Mouse (Mus musculus): ENCODE data around the gene Slc16a12. TPM values are rescaled to one million over a fixed set of nuclear protein-coding genes. Genes with fewer than 3 reads are reported as not detected.

The Slc16a12 gene
- polyA plus RNA-seq, 2 experiments = 4.8 to 9.7 TPM

DNA sequence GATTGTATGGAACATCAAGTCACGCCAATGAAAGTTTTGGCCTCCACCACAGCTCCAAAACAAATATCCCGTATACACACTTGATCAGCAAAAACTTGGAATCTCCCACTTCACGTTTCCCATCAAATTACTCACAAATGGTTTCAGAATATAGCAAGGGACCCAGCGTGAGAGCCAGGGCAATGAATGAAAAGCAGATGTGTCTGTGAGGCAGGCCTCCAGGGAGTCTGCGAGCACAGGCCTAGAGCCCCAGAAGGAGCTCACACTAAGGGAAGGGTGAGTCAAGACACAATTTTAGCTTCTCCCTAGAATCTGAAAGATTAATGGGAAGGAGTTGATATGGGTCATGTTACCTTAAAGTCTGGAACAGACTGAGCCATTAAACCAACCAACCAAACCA is 15.7 kb downstream of the Slc16a12 start:
- ATAC-seq (ENCODE audit: insufficient read depth) (no peak), DNase-seq (ENCODE audit: low read depth in 3 of 3, low spot score in 3 of 3) (no peak)
- H3K9me3 ChIP-seq (ENCODE audit: control insufficient read depth, low read length) = no peaks in the 10 kb centered on the region
- no peaks in the 10 kb centered on the region for H3K27me3 ChIP-seq (ENCODE audit: control insufficient read depth, insufficient read depth, low read length)
- H3K4me1 ChIP-seq (replicated peaks; ENCODE audit: control insufficient read depth in 2 of 2, insufficient read depth in 2 of 2, low read length in 1 of 2) = 0 out of 4 replicates have a peak, but pooled peaks cover 0 to 3% of the 10 kb centered on the region in 2 experiments
- TF ChIP-seq EP300 (IDR thresholded peaks at IDR 0.05; ENCODE audit: low read depth) (no peak), CTCF (IDR thresholded peaks at IDR 0.05; ENCODE audit: low read depth) (no peak)
- 59% methylated on average over 5 of the region's 5 CpGs for WGBS (ENCODE audit: insufficient replicate concordance)
- H3K27ac ChIP-seq = no peak overlapping the region
- no peak overlapping the region for H3K4me3 ChIP-seq (ENCODE audit: insufficient read depth in 1 of 2, low read depth in 2 of 2, low read length in 2 of 2)
- no peaks in the 10 kb centered on the region for H3K36me3 ChIP-seq (replicated peaks; ENCODE audit: control insufficient read depth, insufficient read depth, low read depth)
- no peak overlapping the region for H3K9ac ChIP-seq (replicated peaks)
- H3K4me2 ChIP-seq (ENCODE audit: low read depth) = no peak overlapping the region

DNA sequence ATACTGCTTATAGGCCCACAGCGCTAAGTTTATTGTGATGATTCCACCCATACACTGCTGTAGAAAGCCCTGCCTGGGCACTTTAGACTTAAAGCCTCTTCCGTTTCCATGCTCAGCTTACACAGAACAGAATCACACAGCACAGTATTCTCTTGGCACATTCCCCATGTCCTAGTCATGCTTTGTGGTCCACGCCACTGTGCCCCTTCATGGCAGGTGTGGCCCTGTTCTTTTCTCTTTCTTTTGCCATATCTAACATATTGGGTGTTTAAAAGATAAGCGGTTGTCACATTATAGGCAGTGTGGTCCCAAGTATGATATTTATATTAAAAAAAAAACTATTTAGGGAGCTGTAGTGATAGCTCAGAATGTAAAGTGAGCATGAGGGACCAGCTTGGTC is 16.5 kb downstream of the Slc16a12 start:
- WGBS (ENCODE audit: insufficient replicate concordance) = 65% methylated on average over 4 of the region's 4 CpGs
- DNase-seq (ENCODE audit: low read depth in 3 of 3, low spot score in 3 of 3) (no peak), ATAC-seq (ENCODE audit: insufficient read depth) (no peak)
- peaks cover 0 to 2% of the 10 kb centered on the region in 2 experiments; a peak in 1 of 4 replicates for H3K4me1 ChIP-seq (replicated peaks; ENCODE audit: control insufficient read depth in 2 of 2, insufficient read depth in 2 of 2, low read length in 1 of 2)
- H3K27ac ChIP-seq = no peak overlapping the region
- H3K4me3 ChIP-seq (ENCODE audit: insufficient read depth in 1 of 2, low read depth in 2 of 2, low read length in 2 of 2) = no peak overlapping the region
- H3K9me3 ChIP-seq (ENCODE audit: control insufficient read depth, low read length) = no peaks in the 10 kb centered on the region
- no peaks in the 10 kb centered on the region for H3K36me3 ChIP-seq (replicated peaks; ENCODE audit: control insufficient read depth, insufficient read depth, low read depth)
- TF ChIP-seq EP300 (IDR thresholded peaks at IDR 0.05; ENCODE audit: low read depth) = no peak
- no peak for TF ChIP-seq CTCF (IDR thresholded peaks at IDR 0.05; ENCODE audit: low read depth)
- no peak overlapping the region for H3K4me2 ChIP-seq (ENCODE audit: low read depth)
- H3K27me3 ChIP-seq (ENCODE audit: control insufficient read depth, insufficient read depth, low read length) = no peaks in the 10 kb centered on the region
- H3K9ac ChIP-seq (replicated peaks) = no peak overlapping the region

DNA sequence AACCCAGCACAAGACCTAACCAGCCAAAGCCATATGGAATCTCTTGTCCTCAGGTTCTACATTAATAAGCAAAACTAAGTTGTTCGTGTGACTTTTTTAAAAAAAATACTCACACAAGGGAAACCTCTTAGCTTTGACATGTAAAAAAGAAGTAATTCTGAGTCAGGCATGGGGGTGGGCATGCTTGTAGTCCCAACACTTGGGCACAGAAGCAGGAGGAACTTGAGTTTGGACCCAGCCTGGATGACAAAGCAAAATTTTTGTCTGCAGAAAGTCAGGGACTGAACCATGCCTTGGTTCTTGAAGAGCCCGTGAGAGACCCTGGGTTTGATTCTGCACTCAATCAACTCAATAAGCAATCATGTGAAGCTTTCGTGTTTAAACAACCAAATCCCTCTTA is 17.6 kb downstream of the Slc16a12 start:
- H3K27me3 ChIP-seq (ENCODE audit: control insufficient read depth, insufficient read depth, low read length) = no peaks in the 10 kb centered on the region
- H3K9ac ChIP-seq (replicated peaks) = no peak overlapping the region
- peaks cover 0 to 2% of the 10 kb centered on the region in 2 experiments; a peak in 1 of 4 replicates for H3K4me1 ChIP-seq (replicated peaks; ENCODE audit: control insufficient read depth in 2 of 2, insufficient read depth in 2 of 2, low read length in 1 of 2)
- H3K4me2 ChIP-seq (ENCODE audit: low read depth) = no peak overlapping the region
- no peak for ATAC-seq (ENCODE audit: insufficient read depth)
- WGBS (ENCODE audit: insufficient replicate concordance) = 29% methylated on average over 3 of the region's 3 CpGs
- H3K36me3 ChIP-seq (replicated peaks; ENCODE audit: control insufficient read depth, insufficient read depth, low read depth) = no peaks in the 10 kb centered on the region
- TF ChIP-seq EP300 (IDR thresholded peaks at IDR 0.05; ENCODE audit: low read depth) (no peak), CTCF (IDR thresholded peaks at IDR 0.05; ENCODE audit: low read depth) (no peak)
- H3K4me3 ChIP-seq (ENCODE audit: insufficient read depth in 1 of 2, low read depth in 2 of 2, low read length in 2 of 2) = no peak overlapping the region
- DNase-seq (ENCODE audit: low read depth in 3 of 3, low spot score in 3 of 3) = no peak
- H3K9me3 ChIP-seq (ENCODE audit: control insufficient read depth, low read length) = no peaks in the 10 kb centered on the region
- H3K27ac ChIP-seq = no peak overlapping the region

DNA sequence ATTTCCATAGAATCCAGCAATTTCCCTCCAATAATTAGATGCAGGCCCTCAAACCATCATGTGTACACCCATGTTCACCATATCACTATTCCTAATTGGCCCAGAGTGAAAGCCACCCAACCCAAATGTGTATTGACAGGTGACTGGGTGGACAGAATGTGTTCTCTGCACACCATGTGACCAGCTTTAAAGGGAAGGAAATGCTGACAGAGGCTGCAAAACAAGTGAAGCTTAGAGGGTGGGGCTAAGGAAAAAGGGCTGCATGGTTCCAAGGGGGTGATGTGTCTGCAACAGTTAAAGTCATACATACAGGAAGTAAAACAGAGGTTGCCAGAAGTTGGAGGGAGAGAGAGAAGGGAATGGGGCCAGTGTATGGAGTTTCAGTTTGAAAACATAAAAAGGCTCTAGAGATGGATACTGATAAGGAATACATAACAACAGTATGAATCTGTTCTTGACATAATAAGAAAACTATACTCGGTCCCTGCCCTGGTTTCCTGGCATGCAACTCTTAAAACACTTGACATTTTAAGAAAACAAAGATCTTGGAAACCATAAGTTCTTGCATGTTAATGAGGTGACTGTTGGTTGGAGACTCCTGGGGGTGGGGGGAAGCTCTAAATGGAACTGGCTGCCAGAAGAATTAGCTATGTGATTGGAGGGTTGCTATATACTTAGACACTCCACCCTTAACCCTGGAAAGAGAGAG is 20.7 kb downstream of the Slc16a12 start:
- TF ChIP-seq EP300 (IDR thresholded peaks at IDR 0.05; ENCODE audit: low read depth) (no peak), CTCF (IDR thresholded peaks at IDR 0.05; ENCODE audit: low read depth) (no peak)
- no peak for ATAC-seq (ENCODE audit: insufficient read depth)
- WGBS (ENCODE audit: insufficient replicate concordance) = 42% methylated on average over 1 of the region's 1 CpGs

DNA sequence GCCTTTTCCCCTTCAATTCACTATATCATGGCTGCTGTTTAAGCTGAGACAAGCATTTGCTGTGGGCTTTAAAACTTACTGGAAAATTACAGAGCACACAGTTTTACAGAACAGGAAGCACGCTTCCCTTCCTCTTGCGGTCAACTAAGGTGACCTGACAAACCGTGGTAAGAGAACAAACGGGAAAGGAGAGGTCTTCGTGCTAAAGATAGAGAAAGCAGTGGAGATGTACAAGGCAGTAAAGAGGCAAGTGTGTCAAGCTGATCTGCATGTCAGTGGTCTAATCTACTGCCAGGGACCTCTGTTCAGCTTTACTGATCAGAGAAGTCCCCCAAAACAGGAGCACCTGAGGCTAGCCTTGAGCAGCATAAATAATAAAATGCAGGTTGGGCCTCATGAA is 21.7 kb downstream of the Slc16a12 start:
- no peak overlapping the region for H3K4me3 ChIP-seq (ENCODE audit: insufficient read depth in 1 of 2, low read depth in 2 of 2, low read length in 2 of 2)
- ATAC-seq (ENCODE audit: insufficient read depth) = no peak
- no peak overlapping the region for H3K4me2 ChIP-seq (ENCODE audit: low read depth)
- no peaks in the 10 kb centered on the region for H3K36me3 ChIP-seq (replicated peaks; ENCODE audit: control insufficient read depth, insufficient read depth, low read depth)
- H3K4me1 ChIP-seq (replicated peaks; ENCODE audit: control insufficient read depth in 2 of 2, insufficient read depth in 2 of 2, low read length in 1 of 2) = peaks cover 0 to 2% of the 10 kb centered on the region in 2 experiments; a peak in 1 of 4 replicates
- H3K9me3 ChIP-seq (ENCODE audit: control insufficient read depth, low read length) = no peaks in the 10 kb centered on the region
- no peaks in the 10 kb centered on the region for H3K27me3 ChIP-seq (ENCODE audit: control insufficient read depth, insufficient read depth, low read length)
- H3K27ac ChIP-seq = no peak overlapping the region
- TF ChIP-seq CTCF (IDR thresholded peaks at IDR 0.05; ENCODE audit: low read depth) = no peak
- no peak for TF ChIP-seq EP300 (IDR thresholded peaks at IDR 0.05; ENCODE audit: low read depth)
- 10% methylated on average over 5 of the region's 5 CpGs for WGBS (ENCODE audit: insufficient replicate concordance)
- no peak for DNase-seq (ENCODE audit: low read depth in 3 of 3, low spot score in 3 of 3)
- no peak overlapping the region for H3K9ac ChIP-seq (replicated peaks)

More for the DNA sequence above, 20.7 kb downstream of the Slc16a12 start:
- Histone ChIP-seq H3K27me3 (ENCODE audit: control insufficient read depth, insufficient read depth, low read length) (no peaks in the 10 kb centered on the region), H3K9me3 (ENCODE audit: control insufficient read depth, low read length) (no peaks in the 10 kb centered on the region), H3K36me3 (replicated peaks; ENCODE audit: control insufficient read depth, insufficient read depth, low read depth) (no peaks in the 10 kb centered on the region), H3K27ac (no peak overlapping the region), H3K4me1 (replicated peaks; ENCODE audit: control insufficient read depth in 2 of 2, insufficient read depth in 2 of 2, low read length in 1 of 2) (peaks cover 0 to 2% of the 10 kb centered on the region in 2 experiments; a peak in 1 of 4 replicates), H3K4me2 (ENCODE audit: low read depth) (no peak overlapping the region), H3K9ac (replicated peaks) (no peak overlapping the region), H3K4me3 (ENCODE audit: insufficient read depth in 1 of 2, low read depth in 2 of 2, low read length in 2 of 2) (no peak overlapping the region)
- no peak for DNase-seq (ENCODE audit: low read depth in 3 of 3, low spot score in 3 of 3)
